Mouse (Mus musculus) layer of hippocampus, adult 8-10 months (tissue): Measurements from ENCODE around the gene Mtr. TPM values are rescaled to one million over a fixed set of nuclear protein-coding genes. Genes with fewer than 3 reads are reported as not detected.
"Not testable (repeated sequence)": the region's sequence is repeated elsewhere in the genome, so short reads cannot be mapped to it uniquely, and the experiment has no call there.

Source experiments
- DNase-seq, 2 experiments: peaks; one replicate each; pipeline ENCODE4 v3.0.0; 2022; ENCODE audit warnings: low spot score in 2 of 2
- total RNA-seq, 4 experiments: library from RNA; stranded (reverse); gene quantifications; 2 replicates each; pipeline ENCODE4 v1.2.4; 2022

The Mtr gene
- total RNA-seq, 4 experiments from 2014 or later = 16.8 to 20.3 (median 20.0) TPM

DNA sequence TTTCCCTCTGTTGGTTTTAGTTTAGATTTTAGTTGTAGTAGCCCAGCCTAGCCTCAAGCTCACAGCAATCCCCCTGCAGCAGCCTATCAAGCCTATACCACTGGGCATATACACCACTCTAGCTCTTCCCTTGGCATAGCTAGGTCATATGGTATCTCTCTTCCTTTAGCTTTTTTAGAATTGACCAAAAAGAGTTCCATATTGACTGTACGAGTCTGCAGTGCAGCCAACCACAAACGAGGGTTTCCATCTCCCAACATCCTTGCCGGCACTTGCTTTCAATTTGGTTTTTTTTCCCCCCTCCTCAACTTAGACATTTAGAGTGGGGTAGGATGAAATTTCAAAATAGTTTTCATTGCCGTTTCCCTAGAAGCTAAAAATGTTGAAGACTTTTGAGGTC lies 95.5 kb downstream of the Mtr start:
- DNase-seq = no peak

DNA sequence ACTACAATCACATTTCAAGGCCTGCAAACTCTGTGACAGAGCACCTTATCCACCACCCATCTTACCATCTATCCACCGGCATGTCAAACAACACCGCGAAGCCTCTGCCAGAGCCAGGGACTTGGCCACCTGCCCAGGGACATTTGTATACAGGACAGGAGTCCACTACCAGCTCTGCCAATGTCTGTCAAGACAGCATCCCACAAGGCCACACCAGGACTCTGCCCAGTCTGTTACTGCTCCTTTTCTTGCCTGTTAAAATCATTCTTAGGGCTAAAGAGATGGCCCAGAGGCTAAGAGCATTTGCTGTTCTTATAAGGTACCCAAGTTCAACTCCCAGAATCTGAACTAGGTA lies 97.8 kb downstream of the Mtr start:
- no peak for DNase-seq

DNA sequence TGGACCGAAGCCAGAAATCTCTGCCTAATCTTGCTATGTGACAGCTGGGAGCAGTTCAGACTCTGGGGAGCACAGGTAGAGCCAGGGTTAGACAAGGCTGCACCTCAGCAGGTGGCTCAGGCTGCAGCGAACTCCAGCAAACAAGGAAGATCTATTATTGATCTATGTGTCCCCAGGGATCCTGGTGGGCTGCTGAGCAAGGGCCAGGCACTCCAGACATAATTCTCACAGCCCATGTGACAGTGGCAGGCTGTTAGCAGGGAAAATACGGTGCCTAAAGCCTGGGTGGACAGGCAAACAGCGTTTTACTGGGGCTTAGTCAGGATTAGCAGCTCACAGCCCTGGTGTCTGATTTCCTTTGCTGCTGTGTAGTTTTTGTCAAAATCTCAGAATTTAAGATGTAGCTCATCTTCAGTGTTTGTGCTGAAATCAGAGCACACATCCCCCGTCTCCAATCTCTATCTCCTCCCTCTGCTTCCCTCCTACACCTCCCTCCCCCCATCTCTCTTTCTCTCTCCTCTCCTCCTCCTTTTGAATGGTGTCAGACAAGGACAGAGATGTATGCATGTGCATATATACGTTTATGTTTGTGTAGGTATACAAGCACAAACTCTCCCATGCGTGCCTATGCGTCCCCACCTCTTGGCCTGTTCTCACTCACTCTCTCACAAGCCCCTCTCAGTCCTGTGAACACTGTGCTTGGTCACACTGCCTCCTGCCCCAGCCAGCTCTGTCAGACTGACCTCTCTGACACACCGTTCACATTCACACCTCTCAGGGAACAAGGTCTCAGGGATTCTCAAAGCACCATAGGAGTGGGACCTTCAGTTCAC lies 98.4 kb downstream of the Mtr start:
- no peak for DNase-seq

GRCm38 (mm10) chr13:12153922-12154321 lies 104.0 kb downstream of the Mtr start:
- no peak for DNase-seq

DNA sequence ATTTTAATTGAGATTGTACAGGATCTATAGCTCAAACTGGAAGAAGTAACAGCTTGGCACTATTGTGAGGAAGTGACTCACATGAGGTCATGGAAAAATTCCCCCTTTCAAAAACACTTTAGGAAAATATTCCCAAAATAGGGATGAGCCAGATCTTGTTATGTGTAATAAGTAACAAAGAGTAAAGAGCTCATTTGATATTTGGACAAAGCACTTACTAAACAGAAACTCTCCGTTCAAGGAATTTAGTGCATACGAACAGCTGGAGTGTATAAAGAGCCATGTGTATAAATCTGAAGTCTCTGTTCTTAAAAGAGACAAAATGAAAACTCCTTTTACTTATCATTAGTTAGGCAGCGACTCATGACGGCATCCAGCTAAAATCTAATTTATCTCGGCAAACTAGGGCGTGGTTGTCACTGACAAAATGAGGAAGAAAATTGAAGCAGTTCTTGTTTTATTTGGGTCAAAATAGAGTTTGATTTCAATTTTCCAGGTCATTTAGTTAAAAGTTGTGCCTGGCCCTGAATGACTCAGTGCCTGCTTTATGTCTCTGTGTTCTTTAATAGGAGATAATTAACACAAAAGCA lies 110.9 kb downstream of the Mtr start:
- no peak for DNase-seq

GRCm38 (mm10) chr13:12146402-12146801 lies 111.5 kb downstream of the Mtr start:
- DNase-seq = no peak

DNA sequence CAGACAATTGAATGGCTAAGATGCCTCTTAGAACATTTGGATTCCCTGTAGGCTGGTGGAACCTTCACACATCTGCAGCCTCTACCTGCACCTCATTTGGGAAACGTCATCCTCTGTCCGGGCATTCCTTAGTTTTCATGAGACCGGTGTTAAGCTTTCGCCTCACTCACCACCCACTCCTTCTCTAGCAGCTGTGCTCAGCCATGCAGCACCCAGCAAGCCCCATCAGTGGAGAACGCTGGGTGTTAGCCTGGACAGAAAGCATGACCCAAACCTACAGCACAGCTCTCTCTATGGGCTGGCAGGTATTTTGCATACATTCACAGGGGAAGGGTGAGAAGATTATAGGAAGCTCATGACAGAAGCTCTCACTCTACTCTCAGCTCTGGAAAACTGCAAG lies 114.6 kb downstream of the Mtr start:
- DNase-seq = no peak

- not testable (repeated sequence) for DNase-seq
These were observed 121.5 kb downstream of the Mtr start for GRCm38 (mm10) chr13:12136461-12136860.

GRCm38 (mm10) chr13:12133549-12133948 lies 124.4 kb downstream of the Mtr start:
- no peak for DNase-seq

Other genes starting within 250 kb of the Mtr start
- gene Ryr2, start 151.2 kb downstream of the Mtr start, total RNA-seq = 100 to 1,000 TPM; 185 to 255 (median 214) TPM
- 10 to 100 TPM; 16.4 to 19.6 (median 17.7) TPM for gene Actn2, start 82.6 kb upstream of the Mtr start, total RNA-seq
- 10 to 100 TPM; 26.6 to 32.4 (median 28.3) TPM for gene Heatr1, start 136.9 kb upstream of the Mtr start, total RNA-seq
- gene Lgals8, start 206.8 kb upstream of the Mtr start, total RNA-seq = 10 to 100 TPM; 44.1 to 49.4 (median 45.2) TPM